Mouse (Mus musculus): Measurements from ENCODE around the gene Hnrnph2.

Gene Hnrnph2

GRCm38 (mm10) chrX:134600659-134601379 lies at the start of gene Hnrnph2, which contains the start of gene Gla:
Gene Hnrnph2, plus strand, starts transcription at chrX:134601179.
Gene Gla, minus strand, starts transcription at chrX:134601125.
- DNase-seq = peak; percentile 95

DNA sequence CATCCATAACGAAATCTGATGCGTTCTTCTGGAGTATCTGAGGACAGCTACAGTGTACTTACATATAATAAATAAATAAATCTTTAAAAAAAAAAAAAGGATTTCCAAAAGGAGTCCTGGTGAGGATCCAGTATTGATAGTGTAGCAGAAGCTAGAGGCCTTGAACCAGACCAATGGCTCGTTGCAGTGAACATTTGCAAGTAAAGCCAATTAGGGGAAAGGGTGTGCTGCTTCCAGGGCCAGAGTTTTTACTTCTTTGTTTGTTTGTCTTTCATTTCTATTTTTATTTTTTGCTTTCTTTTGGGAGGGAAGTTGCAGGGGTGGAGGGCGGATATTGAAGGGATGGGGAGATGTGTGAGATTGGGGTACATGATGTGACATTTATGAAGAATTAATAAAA lies 47.7 kb upstream of the Hnrnph2 start:
- DNase-seq = no peak

DNA sequence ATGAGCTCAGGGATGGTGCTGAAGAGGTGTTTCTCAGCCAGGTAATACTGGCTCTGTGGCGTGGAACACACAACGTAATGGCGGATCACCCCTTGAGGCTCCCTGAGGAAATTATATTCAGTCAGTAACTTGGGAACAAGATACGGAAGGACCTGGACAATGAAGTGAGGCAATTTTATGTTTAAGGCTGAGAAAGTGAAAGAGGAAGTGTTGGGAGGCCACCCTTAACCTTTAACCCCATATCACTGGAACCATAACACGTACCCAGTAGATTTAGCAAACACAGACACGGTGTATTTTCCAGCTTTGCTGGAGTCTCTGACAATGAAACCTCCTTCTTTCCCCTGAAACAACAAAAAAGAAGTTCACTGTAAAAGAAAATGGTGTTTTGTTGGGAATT lies 46.6 kb upstream of the Hnrnph2 start:
- no peak for DNase-seq

GRCm38 (mm10) chrX:134564326-134564725 lies 36.7 kb upstream of the Hnrnph2 start:
- DNase-seq = no peak

GRCm38 (mm10) chrX:134566536-134567222 lies 34.3 kb upstream of the Hnrnph2 start:
- DNase-seq = no peak

- no peak for DNase-seq
These were observed 23.1 kb upstream of the Hnrnph2 start for GRCm38 (mm10) chrX:134577896-134578295.

DNA sequence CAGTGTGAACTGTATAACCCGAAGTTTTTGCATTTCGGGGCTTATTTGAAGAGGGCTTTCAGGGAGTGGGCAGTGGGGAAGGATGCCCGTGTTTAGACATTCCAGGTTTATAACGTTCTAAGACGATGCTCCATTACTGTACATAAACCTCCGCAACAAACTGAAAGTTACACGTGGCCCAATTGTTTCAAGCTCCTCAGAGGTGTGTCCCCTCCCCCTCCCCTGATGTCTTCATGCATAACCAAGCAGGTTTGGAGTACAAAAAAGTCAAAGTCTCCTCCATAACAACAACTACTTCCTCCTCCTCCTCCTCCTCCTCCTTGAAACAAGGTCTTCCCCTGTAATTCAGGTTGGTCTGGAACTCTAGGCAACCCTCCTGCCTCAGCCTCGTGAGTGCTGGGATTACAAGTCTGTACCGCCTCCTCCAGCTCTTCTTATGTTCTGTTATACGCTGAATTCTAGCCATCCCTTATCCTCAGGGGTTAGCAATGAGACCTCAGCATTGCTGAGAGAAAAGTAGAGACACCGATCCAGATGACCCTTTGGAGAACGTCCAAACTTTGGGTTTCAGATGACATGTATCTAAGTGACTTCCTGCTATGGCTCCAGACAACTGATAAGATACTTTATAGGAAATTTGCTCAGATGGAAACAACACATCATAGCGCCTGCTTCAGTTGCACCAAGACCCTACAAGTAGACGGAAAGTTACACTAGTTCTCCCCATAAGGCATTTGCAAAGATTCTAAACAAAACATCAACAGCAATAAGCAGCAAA lies 20.3 kb upstream of the Hnrnph2 start:
- DNase-seq = no peak

DNA sequence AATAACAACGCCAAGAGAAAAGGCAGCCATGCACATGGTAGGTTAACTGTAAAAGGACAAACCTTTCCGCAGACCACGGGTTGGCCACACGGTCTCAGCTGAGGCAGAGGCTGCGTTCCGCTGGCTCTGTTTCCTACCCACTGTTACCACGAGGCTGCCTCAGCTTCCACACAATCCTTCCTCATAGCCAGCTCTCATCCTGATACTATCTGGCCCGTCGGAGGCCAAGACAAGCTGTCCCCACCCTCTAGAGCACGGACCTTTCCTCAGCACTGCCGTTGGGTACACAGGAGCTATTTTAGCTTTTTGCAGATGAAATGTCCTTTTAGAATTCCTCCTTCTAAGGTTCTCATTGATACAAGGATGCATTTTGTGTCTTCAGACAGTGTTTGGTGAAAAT lies 18.7 kb upstream of the Hnrnph2 start:
- DNase-seq = no peak

DNA sequence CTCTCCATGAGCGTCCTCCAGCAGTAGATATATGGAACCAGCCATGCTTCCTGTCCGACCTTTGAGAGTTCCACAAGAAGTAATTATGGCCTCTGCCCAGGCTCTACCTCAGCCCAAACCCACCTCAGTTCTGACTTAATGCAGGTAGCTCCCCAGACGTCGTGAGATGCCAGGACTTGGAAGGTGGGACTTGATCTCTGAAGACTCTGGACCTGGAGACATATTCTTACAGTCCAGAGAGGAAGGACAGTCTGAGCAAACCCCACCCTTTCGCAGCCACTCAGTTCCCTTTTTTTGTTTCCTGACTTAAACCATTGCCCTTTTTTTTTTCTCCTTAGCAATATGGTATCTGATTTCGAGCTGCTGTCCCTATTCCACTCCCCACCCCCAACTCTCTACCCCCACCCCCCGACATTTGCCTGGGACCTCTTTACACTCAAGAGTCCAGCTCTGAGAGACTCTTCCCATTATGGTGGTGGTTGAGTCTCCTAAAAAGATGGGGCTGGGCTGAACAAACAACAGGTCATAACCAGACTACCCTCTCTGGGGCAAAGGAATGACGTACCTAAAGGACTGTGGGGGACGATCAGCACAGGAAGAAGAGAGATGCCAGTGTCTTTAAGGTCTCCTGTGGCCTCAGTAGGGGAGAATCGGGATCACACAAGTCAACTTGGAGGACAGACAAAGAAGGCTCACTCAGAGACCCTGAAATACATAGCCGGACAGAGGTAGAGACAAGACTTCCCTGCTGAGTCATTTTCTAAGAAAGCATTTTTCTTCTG lies 17.9 kb upstream of the Hnrnph2 start, which contains the start of gene Btk:
TSS of gene Btk (minus strand) at position 683 of the 782 bp plus-strand sequence.
- no peak for DNase-seq

DNA sequence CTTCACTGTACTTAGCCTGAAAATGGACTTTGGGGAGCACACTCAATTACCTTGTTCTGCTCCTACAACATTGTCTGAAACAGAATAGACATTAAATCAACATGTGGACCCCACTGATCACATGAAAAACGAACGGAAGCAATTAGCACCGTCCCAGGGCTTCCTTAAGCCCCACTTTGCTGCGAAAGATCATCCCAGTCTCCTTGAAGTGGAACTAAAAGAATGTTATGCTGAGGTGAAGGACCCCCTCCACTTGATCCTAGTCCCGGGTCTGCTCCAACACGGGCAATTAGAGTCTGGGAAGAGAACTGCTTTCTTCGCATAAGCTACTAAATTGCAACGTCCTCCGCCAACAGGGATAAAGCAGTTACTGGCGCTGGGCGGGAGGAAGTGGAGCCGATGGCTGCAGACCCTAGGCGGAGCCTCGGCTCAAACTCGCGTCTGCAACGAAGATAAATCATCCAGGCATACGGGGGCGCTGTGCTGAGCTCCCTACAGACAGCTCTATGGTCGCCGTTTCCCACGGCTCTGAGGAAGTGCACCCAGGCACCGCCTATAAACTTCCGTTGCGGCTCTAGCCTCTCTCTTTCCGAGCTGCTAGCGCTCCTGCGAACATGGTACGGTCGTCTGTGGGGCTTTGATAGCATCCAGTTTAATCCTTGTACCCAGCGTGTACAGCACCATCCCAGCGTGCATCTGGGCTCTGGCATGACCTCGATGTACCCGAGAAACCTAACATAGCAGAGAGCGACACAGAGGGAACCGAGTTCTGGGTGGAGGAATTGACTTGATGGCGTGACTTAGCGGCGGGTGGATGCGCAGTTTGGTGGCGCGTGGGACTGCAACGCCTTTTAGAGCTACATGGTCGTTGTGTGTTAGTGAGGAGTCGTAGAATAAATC lies 15.6 kb upstream of the Hnrnph2 start, which contains the start of gene Rpl36a:
TSS of gene Rpl36a (plus strand) at position 552 of the 900 bp plus-strand sequence.
- DNase-seq = peak; percentile 92

- no peak for DNase-seq
These were observed 14.5 kb upstream of the Hnrnph2 start for GRCm38 (mm10) chrX:134586447-134586846.

- DNase-seq = no peak
These were observed 12.7 kb upstream of the Hnrnph2 start for GRCm38 (mm10) chrX:134588261-134588660.

- no peak for DNase-seq
These were observed 12.0 kb upstream of the Hnrnph2 start for GRCm38 (mm10) chrX:134588997-134589396.

DNA sequence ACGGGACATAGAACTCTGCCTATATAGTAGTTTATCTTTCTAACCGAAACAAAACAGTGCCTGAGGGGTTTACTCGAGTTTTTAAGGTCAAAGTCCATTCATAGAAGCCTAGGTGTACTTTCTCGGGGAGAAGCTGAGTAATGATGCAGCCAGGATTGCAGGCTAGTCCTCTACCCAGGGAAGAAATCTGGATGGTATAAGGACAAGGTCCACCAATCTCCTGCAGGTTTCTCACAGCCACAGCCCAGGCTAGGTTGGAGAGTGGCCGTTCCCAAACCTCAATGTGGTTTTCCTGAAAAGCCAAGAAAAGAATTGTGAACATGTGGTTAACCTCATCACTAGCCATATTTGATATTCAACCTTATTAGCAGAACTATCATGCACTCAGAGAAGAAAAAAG lies 11.1 kb upstream of the Hnrnph2 start:
- DNase-seq = no peak

GRCm38 (mm10) chrX:134599922-134600565 lies 935 bp upstream of the Hnrnph2 start:
- no peak for DNase-seq

GRCm38 (mm10) chrX:134601380-134602120 lies 571 bp downstream of the Hnrnph2 start:
- DNase-seq = no peak

- peak; percentile 31 for DNase-seq
These were observed 8.5 kb downstream of the Hnrnph2 start for GRCm38 (mm10) chrX:134609472-134609871.

DNA sequence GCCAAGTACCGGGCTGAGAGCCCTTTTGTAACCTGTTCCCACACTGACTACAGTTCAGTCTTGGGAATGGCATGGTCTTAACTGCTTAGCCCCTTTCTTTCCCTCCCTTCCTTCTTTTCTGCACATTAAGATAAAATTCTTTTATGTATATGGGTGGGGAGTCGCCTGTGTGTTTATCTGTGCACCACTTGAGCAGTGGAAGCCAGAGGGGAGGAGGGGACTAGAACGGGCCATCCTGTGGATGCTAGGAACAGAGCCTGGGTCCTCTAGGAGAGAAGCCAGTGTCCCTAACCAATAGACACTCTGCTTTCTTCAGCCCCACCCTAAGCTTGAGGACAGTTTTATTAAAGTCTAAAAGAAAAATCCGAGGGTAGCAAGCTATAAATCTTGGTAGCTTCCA lies 10.0 kb downstream of the Hnrnph2 start:
- DNase-seq = no peak

DNA sequence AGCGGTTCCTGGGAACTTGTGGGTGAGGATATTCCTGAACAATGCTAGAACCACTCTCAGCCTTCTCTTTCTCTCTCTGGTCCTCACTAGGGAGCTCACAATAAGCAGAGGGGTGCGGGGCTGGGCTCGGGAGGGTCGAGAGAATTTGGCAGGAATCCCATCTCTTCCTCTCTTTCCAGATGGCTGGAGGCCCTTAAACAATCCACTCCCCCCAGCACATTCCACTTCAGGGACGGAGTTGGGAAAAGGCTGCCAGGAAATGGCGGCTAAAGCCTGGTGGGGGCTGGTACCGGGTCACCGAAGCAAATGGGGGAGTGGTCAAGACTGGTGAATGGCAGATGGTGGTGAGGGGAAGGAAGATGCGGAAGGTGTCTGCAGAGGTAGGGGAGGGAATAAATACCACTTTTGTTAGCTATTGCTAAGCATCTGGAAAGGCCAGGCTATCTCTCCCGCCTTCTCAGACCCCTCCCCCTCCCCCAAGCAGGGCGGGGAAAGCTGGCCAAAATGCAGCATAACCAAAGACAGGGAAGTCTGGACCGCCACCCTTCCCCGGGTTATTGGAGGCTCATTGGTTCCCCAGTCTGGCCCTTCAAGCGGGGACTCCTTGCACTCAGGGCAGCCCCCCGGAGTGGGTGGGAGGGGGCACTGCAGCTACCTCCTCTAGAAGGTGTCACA lies 11.4 kb downstream of the Hnrnph2 start:
- peak; percentile 65 for DNase-seq

- DNase-seq = no peak
These were observed 13.3 kb downstream of the Hnrnph2 start for GRCm38 (mm10) chrX:134614306-134614705.
